Mouse (Mus musculus): Measurements from ENCODE around the gene Tectb. TPM values are rescaled to one million over a fixed set of nuclear protein-coding genes. Genes with fewer than 3 reads are reported as not detected.
"Not testable (repeated sequence)": the region's sequence is repeated elsewhere in the genome, so short reads cannot be mapped to it uniquely, and the experiment has no call there.

The Tectb gene
- polyA plus RNA-seq, 1 experiment from 2014 or later, result not detected

DNA sequence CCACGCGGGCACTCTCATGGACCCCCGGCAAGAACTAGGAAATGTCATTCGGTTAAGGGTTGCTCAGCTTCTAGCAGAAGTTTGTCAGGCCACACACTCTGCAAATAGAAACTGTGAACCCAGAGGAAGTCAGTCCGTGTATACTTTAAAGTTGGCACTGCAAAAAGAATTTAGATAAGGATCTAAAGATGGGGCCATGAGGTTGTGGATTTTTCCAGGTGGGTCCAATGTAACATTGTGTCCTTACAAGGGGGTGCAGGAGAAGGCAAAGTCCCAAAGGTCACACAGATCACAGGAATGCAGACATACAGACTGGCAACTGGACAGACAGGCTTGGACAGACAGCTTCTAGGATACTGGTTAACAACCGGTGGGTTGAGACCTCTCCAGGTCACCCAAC is 32.4 kb upstream of the Tectb start:
- H3K4me1 ChIP-seq (replicated peaks), result peaks cover 31% of the 10 kb centered on the region
- H3K27ac ChIP-seq, result peak overlapping the region; percentile 35; the same call in 1 of the 2 replicates
- H3K4me3 ChIP-seq, result no peak overlapping the region

DNA sequence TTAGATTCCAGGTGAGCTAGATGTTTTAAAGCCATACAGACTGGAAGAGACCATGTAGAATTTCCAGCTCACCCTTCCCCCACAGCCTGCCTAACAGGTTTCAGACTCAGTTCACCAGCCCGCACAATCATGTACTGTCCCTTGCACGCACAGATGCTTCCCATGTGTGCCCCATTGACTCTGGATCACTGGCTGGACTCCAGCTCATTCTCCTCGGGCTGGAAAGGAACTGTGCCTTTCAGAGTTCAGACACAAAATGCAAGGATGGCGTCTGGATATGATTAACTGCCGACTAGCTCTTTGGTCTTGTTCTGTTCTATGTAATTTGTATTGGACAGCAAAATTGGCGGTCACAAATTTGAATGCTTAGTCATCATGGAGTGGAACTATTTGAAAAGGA is 30.9 kb upstream of the Tectb start:
- WGBS, result 75% methylated on average over 6 of the region's 6 CpGs
- Histone ChIP-seq H3K27ac (no peak overlapping the region), H3K9me3 (no peaks in the 10 kb centered on the region), H3K36me3 (no peaks in the 10 kb centered on the region), H3K4me1 (replicated peaks) (peaks cover 16% of the 10 kb centered on the region), H3K27me3 (ENCODE audit: insufficient read depth, poor library complexity, severe bottlenecking) (no peaks in the 10 kb centered on the region), H3K4me3 (no peak overlapping the region)
- DNase-seq (ENCODE audit: low spot score), result peak; percentile 30

More for the DNA sequence above, 32.4 kb upstream of the Tectb start:
- Histone ChIP-seq H3K36me3 (no peaks in the 10 kb centered on the region), H3K9me3 (no peaks in the 10 kb centered on the region), H3K27me3 (ENCODE audit: insufficient read depth, poor library complexity, severe bottlenecking) (no peaks in the 10 kb centered on the region)
- WGBS, result 89% methylated on average over 6 of the region's 6 CpGs
- no peak for DNase-seq (ENCODE audit: low spot score)

GRCm38 (mm10) chr19:55152274-55152673 is 28.3 kb upstream of the Tectb start:
- H3K4me3 ChIP-seq; H3K9me3 ChIP-seq; DNase-seq (ENCODE audit: low spot score); H3K36me3 ChIP-seq; H3K27me3 ChIP-seq (ENCODE audit: insufficient read depth, poor library complexity, severe bottlenecking); H3K4me1 ChIP-seq (replicated peaks); H3K27ac ChIP-seq: not testable (repeated sequence)
- 76% methylated on average over 6 of the region's 6 CpGs for WGBS

GRCm38 (mm10) chr19:55152983-55153382 is 27.6 kb upstream of the Tectb start:
- H3K4me3 ChIP-seq, result no peak overlapping the region
- no peak for DNase-seq (ENCODE audit: low spot score)
- WGBS, result 94% methylated on average over 6 of the region's 6 CpGs
- H3K9me3 ChIP-seq, result no peaks in the 10 kb centered on the region
- H3K36me3 ChIP-seq, result no peaks in the 10 kb centered on the region
- no peak overlapping the region for H3K27ac ChIP-seq
- no peaks in the 10 kb centered on the region for H3K27me3 ChIP-seq (ENCODE audit: insufficient read depth, poor library complexity, severe bottlenecking)
- H3K4me1 ChIP-seq (replicated peaks), result no peaks in the 10 kb centered on the region

DNA sequence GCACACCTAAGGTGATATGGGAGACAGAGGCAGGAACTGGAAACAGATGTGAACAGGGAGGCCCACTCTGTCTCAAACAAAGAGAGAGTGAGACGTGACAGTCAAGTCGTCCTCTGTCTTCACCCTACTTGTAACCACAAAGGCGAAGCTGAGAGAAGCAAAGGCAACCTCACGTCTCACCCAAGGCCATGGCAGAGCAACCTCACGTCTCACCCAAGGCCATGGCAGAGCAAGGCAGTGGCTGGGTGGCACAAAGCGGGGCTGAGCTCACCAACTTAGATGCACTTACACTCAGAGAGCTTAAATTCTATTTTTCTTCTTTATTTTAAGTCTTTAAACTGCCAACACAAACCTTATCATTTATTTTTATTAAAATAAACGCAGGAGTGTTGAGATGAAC is 23.5 kb upstream of the Tectb start:
- Histone ChIP-seq H3K9me3 (no peaks in the 10 kb centered on the region), H3K4me1 (replicated peaks) (no peaks in the 10 kb centered on the region; the same call in 1 of the 2 replicates), H3K4me3 (no peak overlapping the region), H3K27ac (0 out of 2 replicates have a peak overlapping the region, but pooled peaks have one; percentile 16), H3K27me3 (ENCODE audit: insufficient read depth, poor library complexity, severe bottlenecking) (no peaks in the 10 kb centered on the region), H3K36me3 (no peaks in the 10 kb centered on the region)
- no peak for DNase-seq (ENCODE audit: low spot score)
- WGBS, result 84% methylated on average over 7 of the region's 7 CpGs

DNA sequence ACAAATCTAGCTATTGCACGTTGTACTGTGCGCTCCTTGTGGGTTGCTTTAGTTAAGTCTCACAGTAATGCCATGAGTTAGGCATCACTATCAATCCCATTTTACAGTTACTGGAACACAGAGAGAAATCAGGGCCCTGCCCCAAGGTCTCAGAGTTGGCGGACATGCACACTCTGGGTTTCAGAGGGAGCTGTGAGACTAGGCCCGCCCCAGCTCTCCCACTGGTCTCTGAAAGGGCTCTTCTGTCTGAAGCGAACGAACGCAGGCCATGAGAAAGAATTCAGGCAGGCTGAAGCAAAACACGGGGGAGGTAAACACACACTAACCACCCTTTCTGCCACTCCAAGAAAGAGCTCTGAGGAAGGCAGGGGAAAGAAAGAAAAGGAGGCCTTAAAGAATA is 21.9 kb upstream of the Tectb start:
- peaks cover 5% of the 10 kb centered on the region; the same call in 1 of the 2 replicates for H3K4me1 ChIP-seq (replicated peaks)
- no peaks in the 10 kb centered on the region for H3K27me3 ChIP-seq (ENCODE audit: insufficient read depth, poor library complexity, severe bottlenecking)
- H3K36me3 ChIP-seq, result no peaks in the 10 kb centered on the region
- 59% methylated on average over 8 of the region's 8 CpGs for WGBS
- no peak for DNase-seq (ENCODE audit: low spot score)
- H3K4me3 ChIP-seq, result no peak overlapping the region
- no peaks in the 10 kb centered on the region for H3K9me3 ChIP-seq
- H3K27ac ChIP-seq, result peak overlapping the region; percentile 53

GRCm38 (mm10) chr19:55159826-55160225 is 20.7 kb upstream of the Tectb start:
- DNase-seq (ENCODE audit: low spot score), result no peak
- 85% methylated on average over 6 of the region's 6 CpGs for WGBS
- Histone ChIP-seq H3K4me3 (no peak overlapping the region), H3K4me1 (replicated peaks) (peaks cover 5% of the 10 kb centered on the region; the same call in 1 of the 2 replicates), H3K36me3 (no peaks in the 10 kb centered on the region), H3K27ac (no peak overlapping the region), H3K9me3 (no peaks in the 10 kb centered on the region), H3K27me3 (ENCODE audit: insufficient read depth, poor library complexity, severe bottlenecking) (no peaks in the 10 kb centered on the region)

DNA sequence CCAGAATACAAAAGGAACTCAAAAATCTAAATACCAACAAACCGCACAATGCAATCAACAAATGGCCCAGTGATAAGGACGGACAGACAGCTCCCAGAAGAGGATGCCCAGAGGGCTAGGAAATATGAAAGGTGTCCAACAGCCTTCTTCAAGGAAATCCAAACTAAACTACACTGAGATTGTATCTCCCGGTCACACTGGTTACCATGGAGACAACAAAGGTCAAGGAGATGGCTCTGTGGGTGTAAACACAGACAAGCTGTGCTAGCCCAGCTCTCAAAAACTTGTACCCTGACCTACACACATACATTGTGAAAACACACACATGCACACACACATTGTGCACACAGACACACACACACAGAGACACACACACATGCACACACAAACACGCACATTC is 18.3 kb upstream of the Tectb start:
- DNase-seq (ENCODE audit: low spot score), result no peak
- Histone ChIP-seq H3K4me1 (replicated peaks) (peaks cover 5% of the 10 kb centered on the region; the same call in 1 of the 2 replicates), H3K36me3 (no peaks in the 10 kb centered on the region), H3K27me3 (ENCODE audit: insufficient read depth, poor library complexity, severe bottlenecking) (no peaks in the 10 kb centered on the region), H3K27ac (no peak overlapping the region), H3K9me3 (no peaks in the 10 kb centered on the region), H3K4me3 (no peak overlapping the region)
- WGBS, result 83% methylated on average over 4 of the region's 4 CpGs

DNA sequence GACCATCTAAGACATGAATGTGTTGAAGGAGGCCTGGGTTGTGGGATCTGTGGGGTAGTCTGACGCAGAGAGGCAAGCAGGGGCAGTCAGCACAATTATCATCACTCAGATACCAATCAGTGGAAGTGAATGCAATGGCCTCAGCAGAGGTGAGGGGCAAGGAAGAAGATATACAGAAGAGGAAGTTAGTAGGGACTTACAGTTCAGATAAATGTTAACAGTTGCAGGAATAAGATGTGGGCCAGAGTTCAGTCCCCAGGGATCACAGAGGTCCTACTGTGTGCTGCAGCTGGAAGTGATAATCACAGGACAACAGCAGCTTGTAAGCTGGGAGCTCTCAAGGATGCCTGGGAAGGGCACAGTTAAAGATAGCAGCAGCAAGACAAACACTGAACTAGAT is 16.4 kb upstream of the Tectb start:
- H3K4me1 ChIP-seq (replicated peaks), result peaks cover 5% of the 10 kb centered on the region; the same call in 1 of the 2 replicates
- H3K27ac ChIP-seq, result no peak overlapping the region
- H3K9me3 ChIP-seq, result peaks cover 2% of the 10 kb centered on the region; the same call in 1 of the 2 replicates
- no peaks in the 10 kb centered on the region for H3K36me3 ChIP-seq
- no peaks in the 10 kb centered on the region for H3K27me3 ChIP-seq (ENCODE audit: insufficient read depth, poor library complexity, severe bottlenecking)
- DNase-seq (ENCODE audit: low spot score), result no peak
- H3K4me3 ChIP-seq, result no peak overlapping the region
- 78% methylated on average over 1 of the region's 1 CpGs for WGBS

- H3K9me3 ChIP-seq, result peaks cover 14% of the 10 kb centered on the region
- no peak overlapping the region for H3K4me3 ChIP-seq
- no peak for DNase-seq (ENCODE audit: low spot score)
- 88% methylated on average over 1 of the region's 1 CpGs for WGBS
- H3K27me3 ChIP-seq (ENCODE audit: insufficient read depth, poor library complexity, severe bottlenecking), result no peaks in the 10 kb centered on the region
- peaks cover 5% of the 10 kb centered on the region; the same call in 1 of the 2 replicates for H3K4me1 ChIP-seq (replicated peaks)
- H3K27ac ChIP-seq, result no peak overlapping the region
- no peaks in the 10 kb centered on the region for H3K36me3 ChIP-seq
Measured at GRCm38 (mm10) chr19:55165183-55165865, 15.2 kb upstream of the Tectb start.

GRCm38 (mm10) chr19:55165954-55166353 is 14.6 kb upstream of the Tectb start:
- H3K4me1 ChIP-seq (replicated peaks), result peaks cover 5% of the 10 kb centered on the region; the same call in 1 of the 2 replicates
- no peak overlapping the region for H3K27ac ChIP-seq
- no peaks in the 10 kb centered on the region for H3K27me3 ChIP-seq (ENCODE audit: insufficient read depth, poor library complexity, severe bottlenecking)
- DNase-seq (ENCODE audit: low spot score), result no peak
- peaks cover 18% of the 10 kb centered on the region for H3K9me3 ChIP-seq
- WGBS, result 88% methylated on average over 4 of the region's 4 CpGs
- no peaks in the 10 kb centered on the region for H3K36me3 ChIP-seq
- no peak overlapping the region for H3K4me3 ChIP-seq

DNA sequence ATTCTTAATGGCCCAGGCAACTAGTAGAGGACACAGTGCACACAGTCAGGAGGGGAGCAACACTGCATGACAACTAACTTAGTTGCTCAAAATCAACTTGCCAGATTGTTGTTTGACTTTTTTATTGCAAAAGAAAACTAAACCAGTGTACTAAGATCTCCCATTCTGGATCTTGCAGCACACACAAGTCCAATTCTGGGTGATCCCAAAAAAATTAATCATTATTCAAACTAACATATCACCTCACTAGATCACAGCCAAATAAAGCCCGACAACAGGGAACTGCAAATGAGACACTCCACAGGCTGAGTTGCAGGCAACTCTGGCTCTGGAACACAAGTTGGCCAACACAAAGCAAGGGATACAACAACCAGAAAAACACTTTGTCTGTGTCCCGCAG is 13.8 kb upstream of the Tectb start:
- 91% methylated on average over 2 of the region's 2 CpGs for WGBS
- Histone ChIP-seq H3K4me3 (no peak overlapping the region), H3K27me3 (ENCODE audit: insufficient read depth, poor library complexity, severe bottlenecking) (no peaks in the 10 kb centered on the region), H3K9me3 (peaks cover 18% of the 10 kb centered on the region), H3K36me3 (no peaks in the 10 kb centered on the region), H3K4me1 (replicated peaks) (peaks cover 5% of the 10 kb centered on the region; the same call in 1 of the 2 replicates), H3K27ac (no peak overlapping the region)
- no peak for DNase-seq (ENCODE audit: low spot score)

GRCm38 (mm10) chr19:55167741-55168140 is 12.8 kb upstream of the Tectb start:
- Histone ChIP-seq H3K9me3 (peaks cover 18% of the 10 kb centered on the region), H3K4me3 (no peak overlapping the region), H3K4me1 (replicated peaks) (no peaks in the 10 kb centered on the region), H3K27ac (no peak overlapping the region), H3K36me3 (no peaks in the 10 kb centered on the region), H3K27me3 (ENCODE audit: insufficient read depth, poor library complexity, severe bottlenecking) (no peaks in the 10 kb centered on the region)
- 64% methylated on average over 2 of the region's 2 CpGs for WGBS
- no peak for DNase-seq (ENCODE audit: low spot score)
